Mouse (Mus musculus) C2C12 (cell line): Measurements from ENCODE around the gene Pon3. TPM values are rescaled to one million over a fixed set of nuclear protein-coding genes. Genes with fewer than 3 reads are reported as not detected.

Source experiments
- H3K27me3 ChIP-seq: one replicate; pipeline ENCODE4 v1.6.1; 2011; ENCODE audit not compliant: control insufficient read depth, insufficient read depth, insufficient read length
- H3K36me3 ChIP-seq: one replicate; pipeline ENCODE4 v1.6.1; 2011; ENCODE audit not compliant: control insufficient read depth, insufficient read depth
- H3K4me3 ChIP-seq: one replicate; pipeline ENCODE4 v1.5.1; 2011; ENCODE audit warnings: mild to moderate bottlenecking, control low read depth; ENCODE audit not compliant: poor library complexity, insufficient read depth, severe bottlenecking
- H3K79me2 ChIP-seq: one replicate; pipeline ENCODE4 v1.6.1; 2011; ENCODE audit not compliant: control insufficient read depth, insufficient read depth
- H3K79me3 ChIP-seq: one replicate; pipeline ENCODE4 v1.6.1; 2011; ENCODE audit warnings: low read depth, control low read depth
- H3ac ChIP-seq: one replicate; pipeline ENCODE3; 2011; ENCODE audit warnings: low read depth; ENCODE audit not compliant: control insufficient read depth, insufficient read length
- CEBPB ChIP-seq: IDR thresholded peaks from one replicate; pipeline ENCODE4 v1.6.1; 2011; ENCODE audit warnings: low read depth, mild to moderate bottlenecking, control low read depth, moderate library complexity
- CTCF ChIP-seq: IDR thresholded peaks from one replicate; pipeline ENCODE4 v1.5.1; 2011; ENCODE audit not compliant: control insufficient read depth, insufficient read depth, insufficient read length
- FOSL1 ChIP-seq: IDR thresholded peaks from one replicate; pipeline ENCODE4 v1.8.0; 2011; ENCODE audit warnings: mild to moderate bottlenecking, low read length; ENCODE audit not compliant: poor library complexity, insufficient read depth, severe bottlenecking
- MAX ChIP-seq: IDR thresholded peaks from one replicate; pipeline ENCODE4 v1.6.1; 2011; ENCODE audit warnings: mild to moderate bottlenecking, control low read depth
- MYOD1 ChIP-seq: IDR thresholded peaks from one replicate; pipeline ENCODE4 v1.6.1; 2011; ENCODE audit warnings: low read depth; ENCODE audit not compliant: control insufficient read depth, insufficient read length
- MYOG ChIP-seq: IDR thresholded peaks from one replicate; pipeline ENCODE4 v1.6.1; 2011; ENCODE audit not compliant: control insufficient read depth, insufficient read length; ENCODE audit errors: extremely low read depth
- USF1 ChIP-seq: IDR thresholded peaks from one replicate; pipeline ENCODE4 v1.6.1; 2011; ENCODE audit warnings: low read depth, mild to moderate bottlenecking, control low read depth, moderate library complexity
- polyA plus RNA-seq: library from polyadenylated mRNA; unstranded; fragments of >200 nt; fragmentation: generic; extraction: Trizol; gene quantifications from one replicate; pipeline ENCODE4 v1.2.1, GENCODE M21; 2012; ENCODE audit warnings: missing spikeins

Pon3 gene
- polyA plus RNA-seq, 1 experiment, result 0.78 TPM

DNA sequence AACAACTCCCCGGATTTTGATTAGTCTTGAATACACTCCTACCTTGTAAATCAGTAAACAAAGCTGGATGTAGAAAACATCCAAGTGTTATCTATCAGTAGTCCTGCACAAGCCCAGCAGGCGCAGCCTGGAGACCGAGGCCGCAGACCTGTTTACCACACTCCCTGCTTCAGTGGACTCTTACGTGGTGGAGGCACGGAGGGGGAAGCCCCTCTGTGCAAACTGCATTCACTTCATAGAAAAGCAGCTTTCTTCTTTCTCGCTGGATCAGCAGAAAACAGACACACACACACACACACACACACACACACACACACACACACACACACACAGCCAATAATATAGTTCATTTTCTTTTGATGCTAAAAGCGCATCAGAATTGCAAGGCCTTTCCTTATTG, 8.7 kb upstream of the Pon3 start:
- Histone ChIP-seq H3K36me3 (no peaks in the 10 kb centered on the region), H3K79me2 (no peaks in the 10 kb centered on the region), H3K27me3 (no peaks in the 10 kb centered on the region), H3K4me3 (no peak overlapping the region), H3K79me3 (no peaks in the 10 kb centered on the region), H3ac (no peak overlapping the region)
- TF ChIP-seq CTCF (no peak), CEBPB (no peak), MAX (no peak), MYOD1 (no peak), USF1 (no peak), MYOG (no peak), FOSL1 (no peak)

- H3K4me3 ChIP-seq, result no peak overlapping the region
- no peaks in the 10 kb centered on the region for H3K79me2 ChIP-seq
- H3K79me3 ChIP-seq, result no peaks in the 10 kb centered on the region
- no peaks in the 10 kb centered on the region for H3K36me3 ChIP-seq
- no peak for TF ChIP-seq MYOD1
- TF ChIP-seq CTCF, result no peak
- no peak for TF ChIP-seq MYOG
- no peak for TF ChIP-seq MAX
- no peak for TF ChIP-seq CEBPB
- no peak for TF ChIP-seq USF1
- TF ChIP-seq FOSL1, result no peak
- H3K27me3 ChIP-seq, result no peaks in the 10 kb centered on the region
- no peak overlapping the region for H3ac ChIP-seq
Measured at GRCm38 (mm10) chr6:5263250-5263999, 7.3 kb upstream of the Pon3 start.

GRCm38 (mm10) chr6:5262322-5263249, 6.5 kb upstream of the Pon3 start:
- no peaks in the 10 kb centered on the region for H3K36me3 ChIP-seq
- H3K79me2 ChIP-seq, result no peaks in the 10 kb centered on the region
- TF ChIP-seq MYOD1 (no peak), CEBPB (no peak), MYOG (no peak), USF1 (no peak), FOSL1 (no peak), MAX (no peak), CTCF (no peak)
- H3K4me3 ChIP-seq, result no peak overlapping the region
- no peaks in the 10 kb centered on the region for H3K79me3 ChIP-seq
- no peak overlapping the region for H3ac ChIP-seq
- no peaks in the 10 kb centered on the region for H3K27me3 ChIP-seq

DNA sequence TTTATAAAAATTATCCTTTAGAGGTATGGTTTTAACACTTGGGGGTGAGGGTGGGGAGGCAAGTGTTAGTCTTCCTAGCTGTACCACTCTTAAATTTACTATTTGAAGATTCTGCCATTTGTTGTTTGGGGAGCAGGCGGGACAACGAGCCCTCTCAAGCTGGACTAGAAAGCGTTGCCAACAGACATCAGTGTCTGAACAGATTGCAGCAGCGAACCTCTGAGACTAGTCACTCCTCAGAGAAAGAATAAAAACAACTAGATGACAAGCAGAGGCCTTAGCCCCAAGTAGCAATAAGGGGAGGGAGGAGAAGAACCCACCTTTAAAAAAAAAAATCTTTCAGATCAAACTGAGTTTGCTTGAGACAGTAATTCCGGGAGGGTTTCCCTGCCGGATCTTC, 795 bp downstream of the Pon3 start:
- Histone ChIP-seq H3K4me3 (no peak overlapping the region), H3K36me3 (no peaks in the 10 kb centered on the region), H3K79me3 (no peaks in the 10 kb centered on the region), H3K27me3 (no peaks in the 10 kb centered on the region), H3ac (no peak overlapping the region), H3K79me2 (no peaks in the 10 kb centered on the region)
- TF ChIP-seq MYOD1 (no peak), CEBPB (no peak), MAX (no peak), MYOG (no peak), CTCF (no peak), USF1 (no peak), FOSL1 (no peak)

DNA sequence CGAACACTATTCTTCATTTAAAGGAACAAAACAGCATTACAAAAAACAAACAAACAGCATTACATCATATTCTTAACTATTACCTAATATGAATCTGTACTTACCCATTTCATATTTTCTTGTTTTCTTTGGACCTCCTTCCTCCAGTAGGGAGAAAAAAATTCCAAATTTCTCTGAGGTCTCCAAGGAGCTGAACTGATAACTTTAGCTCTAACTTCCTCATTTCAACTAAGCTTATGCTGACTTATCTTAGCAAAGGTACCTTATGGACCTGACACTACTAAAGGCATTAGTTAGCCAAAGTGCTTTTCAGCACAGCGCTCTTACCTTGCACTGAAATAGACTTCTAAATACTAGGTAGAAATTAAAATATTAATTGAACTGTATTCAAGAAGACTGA, 1.2 kb downstream of the Pon3 start:
- Histone ChIP-seq H3K36me3 (no peaks in the 10 kb centered on the region), H3K79me3 (no peaks in the 10 kb centered on the region), H3ac (no peak overlapping the region), H3K79me2 (no peaks in the 10 kb centered on the region), H3K27me3 (no peaks in the 10 kb centered on the region), H3K4me3 (no peak overlapping the region)
- TF ChIP-seq USF1 (no peak), MAX (no peak), FOSL1 (no peak), CTCF (no peak), MYOG (no peak)
